Mouse (Mus musculus): ENCODE results near the gene Ppp2r5d. TPM values are rescaled to one million over a fixed set of nuclear protein-coding genes. Genes with fewer than 3 reads are reported as not detected.
A peak's percentile ranks its signal among the peaks of the same experiment; 100 is the strongest.

Ppp2r5d gene
- polyA plus RNA-seq, 1 experiment = 137 TPM

DNA sequence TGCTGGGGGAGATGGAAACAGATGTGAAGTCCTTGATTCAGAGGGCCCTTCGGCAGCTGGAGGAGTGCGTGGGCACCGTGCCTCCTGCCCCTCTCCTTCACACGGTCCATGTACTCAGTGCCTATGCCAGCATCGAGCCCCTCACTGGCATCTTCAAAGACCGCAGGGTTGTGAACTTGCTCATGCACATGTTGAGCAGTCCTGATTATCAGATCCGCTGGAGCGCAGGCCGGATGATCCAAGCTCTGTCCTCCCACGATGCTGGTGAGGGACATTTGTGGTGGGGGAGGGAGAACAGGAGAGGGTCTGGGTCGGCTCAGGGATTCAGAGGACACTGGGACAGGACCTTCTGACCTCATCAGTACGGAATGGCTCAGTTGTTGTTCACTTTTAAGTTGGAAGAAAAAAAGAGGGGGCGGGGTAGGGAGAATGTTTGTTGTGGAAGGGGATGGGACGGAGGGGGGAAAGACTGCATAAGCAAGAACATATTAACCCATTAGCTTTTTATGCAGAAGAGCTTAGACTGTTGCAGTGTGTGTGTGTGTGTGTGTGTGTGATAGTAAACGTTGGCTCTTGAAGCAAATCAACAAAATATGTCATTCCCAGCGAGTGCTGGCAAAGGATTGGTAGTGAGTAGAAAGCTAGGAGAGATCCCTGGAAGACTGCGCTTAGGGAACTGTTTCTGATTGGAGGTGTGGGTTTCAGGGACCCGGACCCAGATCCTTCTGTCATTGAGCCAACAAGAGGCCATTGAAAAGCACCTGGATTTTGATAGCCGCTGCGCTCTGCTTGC lies 53.0 kb downstream of the Ppp2r5d start:
- Histone ChIP-seq H3K27ac (ENCODE audit: insufficient read depth, low read length) (no peak overlapping the region), H3K4me3 (replicated peaks; ENCODE audit: insufficient read depth, low read depth, low read length) (peak overlapping the region; percentile 54), H3K4me1 (ENCODE audit: control insufficient read depth, insufficient read depth, low read length) (peaks cover 13% of the 10 kb centered on the region), H3K27me3 (ENCODE audit: control insufficient read depth, insufficient read depth, low read length) (no peaks in the 10 kb centered on the region)
- TF ChIP-seq POLR2A (IDR thresholded peaks at IDR 0.05; ENCODE audit: borderline replicate concordance, insufficient read depth, low read length) = no peak
- TF ChIP-seq CTCF (IDR thresholded peaks at IDR 0.05; ENCODE audit: borderline replicate concordance, insufficient read depth, low read depth, low read length) = no peak
- DNase-seq = no peak
- 48% methylated on average over 20 of the region's 20 CpGs for WGBS

DNA sequence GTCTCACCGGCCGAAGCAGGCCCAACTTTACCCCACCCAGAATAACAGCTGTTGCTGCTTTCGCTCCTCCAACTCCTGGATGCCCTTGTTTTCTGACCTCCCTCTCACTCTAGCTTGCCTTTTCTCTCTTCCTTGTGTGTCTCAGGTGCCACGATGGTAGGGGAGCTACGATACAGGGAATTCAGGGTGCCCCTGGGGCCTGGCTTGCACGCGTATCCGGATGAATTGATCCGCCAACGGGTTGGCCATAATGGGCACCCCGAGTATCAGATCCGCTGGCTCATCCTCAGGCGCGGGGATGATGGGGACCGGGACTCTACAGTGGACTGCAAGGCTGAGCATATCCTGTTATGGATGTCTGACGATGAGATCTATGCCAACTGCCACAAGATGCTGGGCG lies 53.6 kb downstream of the Ppp2r5d start:
- H3K27me3 ChIP-seq (ENCODE audit: control insufficient read depth, insufficient read depth, low read length) = no peaks in the 10 kb centered on the region
- TF ChIP-seq CTCF (IDR thresholded peaks at IDR 0.05; ENCODE audit: borderline replicate concordance, insufficient read depth, low read depth, low read length) (no peak), POLR2A (IDR thresholded peaks at IDR 0.05; ENCODE audit: borderline replicate concordance, insufficient read depth, low read length) (no peak)
- 46% methylated on average over 17 of the region's 17 CpGs for WGBS
- peaks cover 13% of the 10 kb centered on the region for H3K4me1 ChIP-seq (ENCODE audit: control insufficient read depth, insufficient read depth, low read length)
- H3K27ac ChIP-seq (ENCODE audit: insufficient read depth, low read length) = no peak overlapping the region
- no peak for DNase-seq
- H3K4me3 ChIP-seq (replicated peaks; ENCODE audit: insufficient read depth, low read depth, low read length) = peak overlapping the region; percentile 54

DNA sequence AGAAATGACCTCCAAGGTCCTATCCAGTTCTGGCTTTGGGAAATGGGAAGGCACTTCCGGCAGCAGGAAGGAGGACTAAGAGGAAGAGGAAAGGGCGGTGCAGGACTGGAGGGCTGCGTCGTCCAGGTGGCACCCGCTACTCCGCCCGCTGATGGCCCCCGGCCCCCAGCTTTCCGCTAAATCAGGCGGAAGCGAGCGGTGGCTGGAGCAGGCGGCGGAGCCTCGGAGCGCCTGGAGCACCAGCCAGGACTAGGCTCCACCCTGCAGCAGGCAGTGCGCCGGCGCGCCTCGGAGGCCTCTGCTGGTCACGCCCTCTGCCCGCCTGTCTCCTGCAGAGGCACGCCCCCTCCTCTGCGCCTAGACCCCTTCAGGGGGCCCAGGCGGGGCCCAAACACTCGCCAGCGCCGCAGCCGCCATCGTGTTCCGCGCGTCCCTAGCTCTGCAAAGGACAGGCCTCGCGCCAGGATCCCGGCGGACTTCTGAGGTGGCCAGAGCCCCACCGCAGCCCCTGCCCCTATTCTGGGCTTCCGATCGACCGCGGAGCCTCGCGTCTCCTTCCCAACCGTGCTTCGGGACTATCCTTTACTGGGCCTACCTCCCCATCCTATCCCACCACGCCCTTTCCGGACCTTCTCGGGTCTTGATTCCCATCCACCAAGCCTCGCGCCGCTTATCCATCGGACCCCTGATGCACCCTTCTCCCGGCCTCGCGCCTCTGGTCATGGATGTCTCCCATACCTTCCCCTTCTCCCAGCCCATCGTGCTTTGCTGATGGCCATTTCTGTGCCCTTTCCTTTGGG lies 54.5 kb downstream of the Ppp2r5d start, which contains the start of gene Cul7:
Gene Cul7 (plus strand): TSS at position 106 of the 800 bp plus-strand sequence.
- DNase-seq = peak; percentile 90 to 92
- Histone ChIP-seq H3K27me3 (ENCODE audit: control insufficient read depth, insufficient read depth, low read length) (no peaks in the 10 kb centered on the region), H3K27ac (ENCODE audit: insufficient read depth, low read length) (peak within 1 kb of the TSS; percentile 85), H3K4me1 (ENCODE audit: control insufficient read depth, insufficient read depth, low read length) (peaks cover 13% of the 10 kb centered on the region), H3K4me3 (replicated peaks; ENCODE audit: insufficient read depth, low read depth, low read length) (peak within 1 kb of the TSS; percentile 54)
- 1% methylated on average over 58 of the region's 58 CpGs for WGBS
- TF ChIP-seq CTCF (IDR thresholded peaks at IDR 0.05; ENCODE audit: borderline replicate concordance, insufficient read depth, low read depth, low read length) = no peak
- TF ChIP-seq POLR2A (IDR thresholded peaks at IDR 0.05; ENCODE audit: borderline replicate concordance, insufficient read depth, low read length) = peak; percentile 75

- DNase-seq = peak in 1 of 2 experiments; percentile 46
- peaks cover 13% of the 10 kb centered on the region for H3K4me1 ChIP-seq (ENCODE audit: control insufficient read depth, insufficient read depth, low read length)
- H3K27ac ChIP-seq (ENCODE audit: insufficient read depth, low read length) = peak overlapping the region; percentile 85
- H3K4me3 ChIP-seq (replicated peaks; ENCODE audit: insufficient read depth, low read depth, low read length) = peak overlapping the region; percentile 54
- 9% methylated on average over 15 of the region's 15 CpGs for WGBS
- TF ChIP-seq POLR2A (IDR thresholded peaks at IDR 0.05; ENCODE audit: borderline replicate concordance, insufficient read depth, low read length) = no peak
- no peak for TF ChIP-seq CTCF (IDR thresholded peaks at IDR 0.05; ENCODE audit: borderline replicate concordance, insufficient read depth, low read depth, low read length)
- no peaks in the 10 kb centered on the region for H3K27me3 ChIP-seq (ENCODE audit: control insufficient read depth, insufficient read depth, low read length)
These were observed 55.1 kb downstream of the Ppp2r5d start for GRCm38 (mm10) chr17:46649811-46650210.

- Histone ChIP-seq H3K27me3 (ENCODE audit: control insufficient read depth, insufficient read depth, low read length) (no peaks in the 10 kb centered on the region), H3K4me3 (replicated peaks; ENCODE audit: insufficient read depth, low read depth, low read length) (no peak overlapping the region), H3K27ac (ENCODE audit: insufficient read depth, low read length) (no peak overlapping the region), H3K4me1 (ENCODE audit: control insufficient read depth, insufficient read depth, low read length) (peaks cover 21% of the 10 kb centered on the region)
- no peak for TF ChIP-seq CTCF (IDR thresholded peaks at IDR 0.05; ENCODE audit: borderline replicate concordance, insufficient read depth, low read depth, low read length)
- TF ChIP-seq POLR2A (IDR thresholded peaks at IDR 0.05; ENCODE audit: borderline replicate concordance, insufficient read depth, low read length) = no peak
- DNase-seq = no peak
- WGBS = 86% methylated on average over 9 of the region's 9 CpGs
These were observed 56.5 kb downstream of the Ppp2r5d start for GRCm38 (mm10) chr17:46648436-46648835.

DNA sequence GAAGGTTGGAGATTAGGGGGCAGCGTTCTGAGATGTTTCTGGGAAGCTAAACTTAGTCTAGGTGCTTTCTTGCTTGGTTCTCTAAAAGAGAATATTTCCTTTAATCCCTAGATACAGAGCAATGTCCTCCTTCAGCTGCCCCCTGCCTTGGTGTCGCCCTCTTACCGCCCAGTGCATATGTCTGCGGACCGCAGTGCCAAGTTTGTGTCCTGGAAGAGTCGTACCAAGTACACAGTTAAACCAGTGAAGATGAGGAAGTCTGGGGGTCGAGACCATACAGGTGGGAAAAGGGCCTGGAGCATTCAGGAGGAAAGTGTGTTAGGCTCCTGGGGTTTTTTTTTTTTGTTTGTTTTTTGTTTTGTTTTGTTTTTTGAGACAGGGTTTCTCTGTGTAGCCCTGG lies 57.6 kb downstream of the Ppp2r5d start:
- WGBS = 81% methylated on average over 7 of the region's 7 CpGs
- H3K4me1 ChIP-seq (ENCODE audit: control insufficient read depth, insufficient read depth, low read length) = peaks cover 23% of the 10 kb centered on the region
- no peak for DNase-seq
- H3K4me3 ChIP-seq (replicated peaks; ENCODE audit: insufficient read depth, low read depth, low read length) = no peak overlapping the region
- H3K27ac ChIP-seq (ENCODE audit: insufficient read depth, low read length) = no peak overlapping the region
- H3K27me3 ChIP-seq (ENCODE audit: control insufficient read depth, insufficient read depth, low read length) = no peaks in the 10 kb centered on the region
- TF ChIP-seq CTCF (IDR thresholded peaks at IDR 0.05; ENCODE audit: borderline replicate concordance, insufficient read depth, low read depth, low read length) = no peak
- TF ChIP-seq POLR2A (IDR thresholded peaks at IDR 0.05; ENCODE audit: borderline replicate concordance, insufficient read depth, low read length) = no peak

DNA sequence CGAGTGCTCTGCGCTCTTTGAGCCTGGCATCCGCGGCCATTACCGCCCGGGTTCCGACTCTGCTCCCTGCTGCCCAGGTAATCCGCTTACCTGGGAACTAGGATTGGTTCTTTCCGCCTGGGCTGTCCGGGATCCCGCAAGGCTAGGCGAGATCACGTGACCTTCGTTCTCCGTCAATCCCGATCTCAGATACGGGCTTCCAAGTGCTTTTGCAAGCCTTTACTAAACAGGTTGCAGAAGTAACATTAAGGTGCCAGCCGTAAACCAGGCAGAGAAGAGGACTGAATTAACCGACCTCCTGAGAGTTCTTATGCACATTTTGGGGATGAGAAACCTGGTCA lies 58.6 kb downstream of the Ppp2r5d start:
- DNase-seq = no peak
- Histone ChIP-seq H3K27me3 (ENCODE audit: control insufficient read depth, insufficient read depth, low read length) (no peaks in the 10 kb centered on the region), H3K4me1 (ENCODE audit: control insufficient read depth, insufficient read depth, low read length) (peaks cover 16% of the 10 kb centered on the region), H3K27ac (ENCODE audit: insufficient read depth, low read length) (peak overlapping the region; percentile 93), H3K4me3 (replicated peaks; ENCODE audit: insufficient read depth, low read depth, low read length) (peak overlapping the region; percentile 96)
- TF ChIP-seq POLR2A (IDR thresholded peaks at IDR 0.05; ENCODE audit: borderline replicate concordance, insufficient read depth, low read length) = no peak
- no peak for TF ChIP-seq CTCF (IDR thresholded peaks at IDR 0.05; ENCODE audit: borderline replicate concordance, insufficient read depth, low read depth, low read length)
- under 1% methylated on average over 19 of the region's 19 CpGs for WGBS
